In the genomic region with DNA sequence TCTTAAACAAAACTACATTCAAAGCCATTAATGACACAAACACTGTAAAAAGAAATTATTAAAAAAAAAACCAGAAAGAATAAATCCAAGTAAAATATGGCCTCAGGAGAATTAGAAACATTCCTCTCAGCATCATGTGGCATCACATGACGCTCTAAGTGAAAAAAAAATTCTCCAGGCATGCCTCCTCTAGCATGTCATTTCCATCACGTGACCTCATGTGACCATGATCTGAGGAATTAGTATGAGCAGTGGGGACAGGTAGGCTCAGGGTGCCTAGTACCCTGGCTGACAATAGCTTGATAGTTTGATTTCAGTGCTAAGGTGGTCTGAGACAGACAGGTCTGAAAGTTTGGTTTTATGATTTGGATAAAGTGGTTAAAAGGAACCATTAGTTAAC, we compare ENCODE assay signal across 27 mouse cellular contexts. TPM values are rescaled to one million over a fixed set of nuclear protein-coding genes. Genes with fewer than 3 reads are reported as not detected.
"Had no signal": no experiment of that assay in that cellular context is flagged by ENCODE, and none has a peak within 500 bp of the region (broad histone marks: within the 10 kb centered on the region; RNA-seq: fewer than 3 reads in every experiment).

No protein-coding gene starts in this region.

- H3K4me2 ChIP-seq: heart, embryonic 11.5 days; heart, embryonic 12.5 days; heart, embryonic 13.5 days; heart, embryonic 15.5 days; hindbrain, embryonic 12.5 days; hindbrain, embryonic 13.5 days; hindbrain, embryonic 14.5 days; hindbrain, embryonic 15.5 days; intestine, embryonic 15.5 days; kidney, embryonic 15.5 days had no signal

- H3K4me3 ChIP-seq: heart, embryonic 12.5 days; heart, embryonic 13.5 days; heart, embryonic 15.5 days; hindbrain, embryonic 10.5 days; hindbrain, embryonic 12.5 days; hindbrain, embryonic 13.5 days; hindbrain, embryonic 15.5 days; intestine, embryonic 15.5 days; kidney, embryonic 15.5 days; layer of hippocampus, adult 2 months; left cerebral cortex, adult 2 months had no signal

- H3K27me3 ChIP-seq: heart, embryonic 12.5 days; heart, embryonic 13.5 days; heart, embryonic 15.5 days; hindbrain, embryonic 12.5 days; hindbrain, embryonic 13.5 days; hindbrain, embryonic 15.5 days; intestine, embryonic 15.5 days; kidney, embryonic 15.5 days had no signal

- H3K27ac ChIP-seq: heart, embryonic 13.5 days; heart, embryonic 15.5 days; hindbrain, embryonic 10.5 days; hindbrain, embryonic 12.5 days; hindbrain, embryonic 13.5 days; hindbrain, embryonic 14.5 days; hindbrain, embryonic 15.5 days; hindbrain, postnatal 0 days; intestine, embryonic 15.5 days; kidney, embryonic 15.5 days; kidney, postnatal 0 days; layer of hippocampus, adult 2 months; left cerebral cortex, adult 2 months had no signal

- H3K4me1 ChIP-seq: heart, embryonic 12.5 days; heart, embryonic 13.5 days; heart, embryonic 15.5 days; hindbrain, embryonic 10.5 days; hindbrain, embryonic 12.5 days; hindbrain, embryonic 13.5 days; hindbrain, embryonic 15.5 days; intestine, embryonic 15.5 days; kidney, embryonic 15.5 days had no signal

- H3K9ac ChIP-seq: heart, embryonic 12.5 days; heart, embryonic 13.5 days; heart, embryonic 15.5 days; hindbrain, embryonic 12.5 days; hindbrain, embryonic 13.5 days; hindbrain, embryonic 14.5 days; hindbrain, embryonic 15.5 days; intestine, embryonic 15.5 days; kidney, embryonic 15.5 days had no signal

- H3K9me3 ChIP-seq: heart, embryonic 12.5 days; heart, embryonic 13.5 days; heart, embryonic 15.5 days; hindbrain, embryonic 10.5 days; hindbrain, embryonic 12.5 days; hindbrain, embryonic 13.5 days; hindbrain, embryonic 15.5 days; intestine, embryonic 15.5 days; kidney, embryonic 15.5 days had no signal

- H3K36me3 ChIP-seq: heart, embryonic 12.5 days; heart, embryonic 13.5 days; heart, embryonic 15.5 days; hindbrain, embryonic 10.5 days; hindbrain, embryonic 12.5 days; hindbrain, embryonic 13.5 days; hindbrain, embryonic 15.5 days; intestine, embryonic 15.5 days; kidney, embryonic 15.5 days had no signal

- DNase-seq: heart, postnatal 10 days; heart, postnatal 14 days; heart, postnatal 36 days; heart, postnatal 4 days; kidney, adult 11 months; kidney, adult 18-20 months; kidney, adult 8-10 months; kidney, adult 9 months; kidney, postnatal 14 days; layer of hippocampus, adult 9-11 months; layer of hippocampus, postnatal 36 days had no signal

RNA-seq across cellular contexts. Expression of gene Cp, which starts 24.3 kb away (rescaled TPM):
- total RNA-seq: hematopoietic stem cell, adult 5-6 weeks had no signal
